Mouse (Mus musculus): ENCODE results near the gene Myo15b.

- TF ChIP-seq CTCF (IDR thresholded peaks at IDR 0.05; ENCODE audit: control insufficient read depth, insufficient read depth, insufficient read length) (no peak), FOSL1 (IDR thresholded peaks at IDR 0.05; ENCODE audit: insufficient read depth, low read length, poor library complexity, severe bottlenecking) (no peak), MYOG (IDR thresholded peaks at IDR 0.05; ENCODE audit: control insufficient read depth, extremely low read depth, insufficient read length) (no peak), CEBPB (IDR thresholded peaks at IDR 0.05; ENCODE audit: low read depth) (no peak), USF1 (IDR thresholded peaks at IDR 0.05; ENCODE audit: low read depth) (no peak), MYOD1 (IDR thresholded peaks at IDR 0.05; ENCODE audit: control insufficient read depth, insufficient read length, low read depth) (no peak)
Observed at GRCm38 (mm10) chr11:115921986-115922385, 63.8 kb downstream of the Myo15b start.

Measured in C2C12 (cell line).